Mouse (Mus musculus): Measurements from ENCODE around the gene Dtnbp1.

The Dtnbp1 gene

DNA sequence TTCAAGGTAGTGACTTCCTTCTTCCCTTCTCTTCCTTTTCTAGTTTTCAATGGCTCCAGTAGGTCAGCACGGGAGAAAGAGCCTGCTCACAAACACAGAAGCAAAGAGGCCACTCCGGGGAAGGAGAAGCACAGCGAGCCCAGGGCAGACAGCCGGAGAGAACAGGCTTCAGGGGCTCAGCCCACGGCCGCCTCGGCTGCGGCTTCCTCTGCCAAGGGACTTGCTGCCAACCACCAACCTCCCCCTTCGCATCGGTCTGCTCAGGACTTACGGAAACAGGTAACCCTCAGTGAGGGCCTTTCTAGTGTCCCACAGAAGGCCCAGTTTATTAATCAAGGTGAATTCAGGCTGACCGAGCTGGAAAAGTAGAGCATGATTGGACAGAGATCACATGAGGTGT lies 105.7 kb downstream of the Dtnbp1 start:
- DNase-seq, result no peak

GRCm38 (mm10) chr13:44891813-44892730 lies 109.9 kb downstream of the Dtnbp1 start:
- DNase-seq, result no peak

- no peak for DNase-seq
These were observed 111.3 kb downstream of the Dtnbp1 start for GRCm38 (mm10) chr13:44890612-44891011.

- no peak for DNase-seq
These were observed 115.7 kb downstream of the Dtnbp1 start for GRCm38 (mm10) chr13:44886221-44886620.

DNA sequence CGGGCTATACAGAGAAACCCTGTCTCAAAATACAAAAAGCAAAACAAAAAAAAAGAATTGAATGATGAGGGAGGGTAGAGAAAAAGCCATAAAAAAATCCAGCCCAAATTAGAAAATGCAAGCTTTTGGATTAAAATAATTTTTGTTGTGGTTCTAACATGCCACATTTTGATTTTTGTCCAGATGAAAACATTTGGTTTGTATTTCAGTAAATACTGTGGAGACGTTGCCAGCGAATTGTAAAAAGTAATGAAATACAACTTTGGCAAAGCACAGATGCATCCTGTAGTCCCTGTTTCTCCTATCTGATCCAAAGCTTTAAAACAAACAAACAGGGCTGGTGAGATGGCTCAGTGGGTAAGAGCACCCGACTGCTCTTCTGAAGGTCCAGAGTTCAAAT lies 120.9 kb downstream of the Dtnbp1 start:
- DNase-seq, result no peak

DNA sequence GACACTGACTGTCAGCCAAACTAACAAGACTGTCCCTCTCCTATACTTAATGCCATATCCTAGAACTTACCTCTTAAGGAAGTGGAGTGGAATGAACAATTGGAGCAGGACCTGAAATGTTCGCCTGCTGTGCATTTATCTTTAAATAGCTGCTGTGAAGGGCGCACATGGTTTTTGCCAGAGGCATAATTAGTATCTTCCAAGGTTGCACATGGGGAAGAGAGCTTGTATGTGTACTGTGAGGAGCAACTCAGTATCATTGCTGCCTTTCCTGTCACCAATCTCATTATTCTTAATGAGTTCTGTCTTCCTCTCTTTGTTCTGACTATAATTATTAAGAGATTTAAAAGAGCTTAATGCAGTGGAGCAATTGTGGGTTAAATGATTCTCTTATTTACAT lies 125.1 kb downstream of the Dtnbp1 start:
- no peak for DNase-seq
